Mouse (Mus musculus): ENCODE measurements around the gene Pou4f2. TPM values are rescaled to one million over a fixed set of nuclear protein-coding genes. Genes with fewer than 3 reads are reported as not detected.

Gene Pou4f2
- not detected in 2 replicates for polyA plus RNA-seq (2012; ENCODE audit: low replicate concordance)

GRCm38 (mm10) chr8:78436071-78436651 lies at the start of gene Pou4f2:
Gene Pou4f2, minus strand, starts transcription at chr8:78436645.

Other genes starting within 250 kb of the Pou4f2 start
- gene Ttc29, start 223.3 kb downstream of the Pou4f2 start, polyA plus RNA-seq (2012; ENCODE audit: low replicate concordance), result not detected in 2 replicates
- 41.9 and 92.0 TPM in 2 replicates for gene Rbmxl1, start 72.3 kb upstream of the Pou4f2 start, polyA plus RNA-seq (2012; ENCODE audit: low replicate concordance)
- gene Slc10a7, start 72.7 kb upstream of the Pou4f2 start, polyA plus RNA-seq (2012; ENCODE audit: low replicate concordance), result 1.4 and 5.0 TPM in 2 replicates